10 mouse cellular contexts compared by ENCODE assay signal in genomic region chr19:45789888-45790874, GRCm38 (mm10). TPM values are rescaled to one million over a fixed set of nuclear protein-coding genes. Genes with fewer than 3 reads are reported as not detected.
DNase-seq lines count a peak whose midpoint lies in the region; ATAC-seq and TF ChIP-seq lines count a peak whose summit lies in the region.
"Had no signal": no experiment of that assay in that cellular context is flagged by ENCODE, and none has a peak within 500 bp of the region (broad histone marks: within the 10 kb centered on the region; RNA-seq: fewer than 3 reads in every experiment).

No protein-coding gene starts in this region.

- peak; percentile 34 for DNase-seq in thymus, postnatal 14 days
- no peak for DNase-seq in thymus, postnatal 4 days
- peak; percentile 71 for DNase-seq in c-Kit-positive CD71-positive TER-119-positive erythroid progenitor cells, embryonic 14.5 days (ENCODE audit: low spot score)
- DNase-seq in lung, postnatal 0 days (ENCODE audit: low spot score), result peak; percentile 90
- DNase-seq in thymus, postnatal 25 days, result peak; percentile 29
- DNase-seq in cerebellum, postnatal 25 days, result no peak
- DNase-seq in ovary, postnatal 36 days (ENCODE audit: low spot score), result no peak
- DNase-seq: cerebellum, adult 18-20 months; gastrocnemius, postnatal 10 days had no signal

- no peak overlapping the region for H3K4me2 ChIP-seq in lung, postnatal 0 days (replicated peaks; ENCODE audit: low read depth, low read length)
- H3K4me2 ChIP-seq in neural tube, embryonic 15.5 days, result no peak overlapping the region

- TF ChIP-seq EP300 in lung, postnatal 0 days (IDR thresholded peaks at IDR 0.05), result peak; percentile 53; the same call in 1 of the 2 replicates

- H3K9ac ChIP-seq in lung, postnatal 0 days (replicated peaks; ENCODE audit: low read depth), result no peak overlapping the region
- no peak overlapping the region for H3K9ac ChIP-seq in neural tube, embryonic 15.5 days (replicated peaks)

- peak; percentile 84 for ATAC-seq in lung, postnatal 0 days
- no peak for ATAC-seq in neural tube, embryonic 15.5 days (ENCODE audit: low FRiP score)

- no peak overlapping the region for H3K4me3 ChIP-seq in lung, postnatal 0 days (ENCODE audit: low read depth, low read length)
- no peak overlapping the region for H3K4me3 ChIP-seq in neural tube, embryonic 15.5 days (replicated peaks)

- no peaks in the 10 kb centered on the region for H3K4me1 ChIP-seq in lung, postnatal 0 days (ENCODE audit: insufficient read depth, low read depth, low read length)
- H3K4me1 ChIP-seq in neural tube, embryonic 15.5 days, result peaks cover 3% of the 10 kb centered on the region; the same call in 1 of the 2 replicates

- no peaks in the 10 kb centered on the region for H3K27me3 ChIP-seq in lung, postnatal 0 days (replicated peaks; ENCODE audit: insufficient read depth, low read length)
- no peaks in the 10 kb centered on the region for H3K27me3 ChIP-seq in neural tube, embryonic 15.5 days (replicated peaks)

- TF ChIP-seq CTCF in lung, postnatal 0 days (IDR thresholded peaks at IDR 0.05), result no peak

- no peaks in the 10 kb centered on the region for H3K9me3 ChIP-seq in lung, postnatal 0 days (ENCODE audit: low read length)
- H3K9me3 ChIP-seq in neural tube, embryonic 15.5 days (replicated peaks), result no peaks in the 10 kb centered on the region

- no peaks in the 10 kb centered on the region for H3K36me3 ChIP-seq in lung, postnatal 0 days (ENCODE audit: insufficient read depth, low read length)
- no peaks in the 10 kb centered on the region for H3K36me3 ChIP-seq in neural tube, embryonic 15.5 days

- WGBS in lung, postnatal 0 days, result 66% methylated on average over 13 of the region's 13 CpGs
- WGBS in neural tube, embryonic 15.5 days, result 82% methylated on average over 12 of the region's 13 CpGs

- peak overlapping the region; percentile 60; the same call in 1 of the 2 replicates for H3K27ac ChIP-seq in lung, postnatal 0 days (ENCODE audit: low read length)
- H3K27ac ChIP-seq in neural tube, embryonic 15.5 days (replicated peaks), result no peak overlapping the region

RNA-seq across cellular contexts. Expression of gene Mgea5, which starts 6.5 kb away (rescaled TPM):
- 26.4 and 33.9 TPM in 2 replicates for polyA plus RNA-seq in lung, postnatal 0 days (2015; fragmentation: Nextera tagmentation; extraction: Ambion mirVana)
- 64.6 and 71.2 TPM in 2 replicates for polyA plus RNA-seq in neural tube, embryonic 15.5 days (2015; fragmentation: Nextera tagmentation; extraction: Ambion mirVana)

RNA-seq across cellular contexts. Expression of gene Kcnip2, which starts 25.7 kb away (rescaled TPM):
- polyA plus RNA-seq in lung, postnatal 0 days (2015; fragmentation: Nextera tagmentation; extraction: Ambion mirVana), result 1.0 and 1.4 TPM in 2 replicates
- 19.1 and 19.4 TPM in 2 replicates for polyA plus RNA-seq in neural tube, embryonic 15.5 days (2015; fragmentation: Nextera tagmentation; extraction: Ambion mirVana)

RNA-seq across cellular contexts. Expression of gene Npm3, which starts 40.8 kb away (rescaled TPM):
- 7.7 and 8.1 TPM in 2 replicates for polyA plus RNA-seq in lung, postnatal 0 days (2015; fragmentation: Nextera tagmentation; extraction: Ambion mirVana)
- 7.1 and 9.1 TPM in 2 replicates for polyA plus RNA-seq in neural tube, embryonic 15.5 days (2015; fragmentation: Nextera tagmentation; extraction: Ambion mirVana)

RNA-seq across cellular contexts. Expression of gene Fgf8, which starts 47.5 kb away (rescaled TPM):
- not detected in 2 replicates for polyA plus RNA-seq in lung, postnatal 0 days (2015; fragmentation: Nextera tagmentation; extraction: Ambion mirVana)
- polyA plus RNA-seq in neural tube, embryonic 15.5 days (2015; fragmentation: Nextera tagmentation; extraction: Ambion mirVana), result 0.13 and 0.31 TPM in 2 replicates

Comparison
In these comparisons a context has a peak if more than half of its experiments do, and no peak if none do; other contexts are left out.
1. DNase-seq: peak in thymus, postnatal 14 days (single experiment), c-Kit-positive CD71-positive TER-119-positive erythroid progenitor cells, embryonic 14.5 days (single experiment), lung, postnatal 0 days (single experiment) and thymus, postnatal 25 days (single experiment); none in thymus, postnatal 4 days (single experiment), cerebellum, postnatal 25 days (0 of 2) and ovary, postnatal 36 days (single experiment).